Mouse (Mus musculus) hindbrain, embryonic 15.5 days (tissue): ENCODE measurements around the gene Ptprd. TPM values are rescaled to one million over a fixed set of nuclear protein-coding genes. Genes with fewer than 3 reads are reported as not detected.

Source experiments
- ATAC-seq: fragments of 200-750 bp; cut with Nextera tagmentation; 2 replicates; pipeline ENCODE4 v1.8.0; 2017; ENCODE audit warnings: low read depth, moderate number of reproducible peaks, moderate TSS enrichment; ENCODE audit not compliant: low FRiP score
- H3K27ac ChIP-seq: fragments of 300-500 bp; sonication (generic); replicated peaks from 2 replicates; pipeline ENCODE4 v1.5.1; 2015; ENCODE audit warnings: mild to moderate bottlenecking, inconsistent platforms
- H3K27me3 ChIP-seq: fragments of 300-500 bp; sonication (generic); 2 replicates; pipeline ENCODE4 v1.6.1; 2015; ENCODE audit warnings: control low read depth, inconsistent platforms
- H3K36me3 ChIP-seq: fragments of 300-500 bp; sonication (generic); 2 replicates; pipeline ENCODE4 v1.6.1; 2015; ENCODE audit warnings: control low read depth, inconsistent platforms
- H3K4me1 ChIP-seq: fragments of 300-500 bp; sonication (generic); replicated peaks from 2 replicates; pipeline ENCODE4 v1.6.1; 2015; ENCODE audit warnings: control low read depth, inconsistent platforms
- H3K4me2 ChIP-seq: fragments of 300-500 bp; sonication (generic); 2 replicates; pipeline ENCODE4 v1.6.1; 2015; ENCODE audit warnings: moderate library complexity, mild to moderate bottlenecking, inconsistent platforms
- H3K4me3 ChIP-seq: fragments of 300-500 bp; sonication (generic); 2 replicates; pipeline ENCODE4 v1.5.1; 2015; ENCODE audit warnings: mild to moderate bottlenecking, inconsistent platforms
- H3K9ac ChIP-seq: fragments of 300-500 bp; sonication (generic); 2 replicates; pipeline ENCODE4 v1.6.1; 2015; ENCODE audit warnings: inconsistent platforms
- H3K9me3 ChIP-seq: fragments of 300-500 bp; sonication (generic); 2 replicates; pipeline ENCODE4 v1.6.1; 2016; ENCODE audit warnings: control low read depth, inconsistent platforms
- WGBS: fragments of 180-500 bp; shearing (Covaris S2); methylation state at CpG from one replicate; pipeline ENCODE4 v1.1.7; 2015; 5-methylcytosine and 5-hydroxymethylcytosine counted together
- polyA plus RNA-seq: library from polyadenylated mRNA; unstranded; fragments of >200 nt; fragmentation: Nextera tagmentation; extraction: Ambion mirVana; gene quantifications from 2 replicates; pipeline ENCODE4 v1.2.1, GENCODE M21; 2015

Gene Ptprd
- polyA plus RNA-seq, 1 experiment from 2014 or later = 78.2 TPM

DNA sequence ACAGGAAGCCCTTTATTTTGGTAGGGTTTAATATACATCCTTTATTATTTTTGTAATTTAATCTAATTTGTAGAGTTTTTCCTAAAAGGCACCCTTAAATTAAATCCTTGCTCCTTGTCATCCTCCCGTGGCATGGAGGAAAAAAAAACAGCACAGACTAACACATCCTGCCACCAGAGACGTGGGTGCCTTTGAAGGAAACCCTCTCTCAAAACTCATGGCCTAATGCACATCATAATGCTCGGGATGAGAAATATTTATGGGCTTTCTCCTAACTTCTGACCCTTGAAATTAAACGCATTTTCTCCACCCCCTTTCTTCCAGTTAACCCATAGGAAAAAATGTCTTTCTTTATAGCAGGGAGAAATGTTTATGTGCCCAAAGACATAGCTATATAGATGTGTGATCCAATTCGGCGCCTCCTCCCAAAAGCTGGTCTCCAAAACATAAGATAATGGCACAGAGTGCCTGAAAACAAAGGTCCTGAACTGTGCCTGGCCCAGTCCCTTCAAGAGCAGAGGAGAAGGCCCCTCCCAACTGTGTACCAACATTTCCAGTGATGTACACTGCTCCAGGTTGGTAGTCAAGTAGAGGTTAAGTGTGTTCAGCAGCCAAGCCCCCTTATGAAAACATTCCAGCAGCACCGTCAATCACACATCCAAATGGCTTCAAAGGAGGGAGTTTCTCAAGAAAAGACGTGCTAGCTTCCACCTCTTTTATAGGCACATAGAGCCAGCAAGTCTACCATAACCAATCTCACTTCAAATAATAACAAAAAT lies 1860.4 kb downstream of the Ptprd start:
- no peak overlapping the region for H3K27ac ChIP-seq
- H3K9ac ChIP-seq = no peak overlapping the region
- H3K27me3 ChIP-seq = no peaks in the 10 kb centered on the region
- WGBS = 59% methylated on average over 8 of the region's 8 CpGs
- H3K4me2 ChIP-seq = no peak overlapping the region
- peaks cover 6% of the 10 kb centered on the region for H3K4me1 ChIP-seq
- no peak for ATAC-seq
- H3K4me3 ChIP-seq = no peak overlapping the region
- H3K36me3 ChIP-seq = no peaks in the 10 kb centered on the region
- H3K9me3 ChIP-seq = no peaks in the 10 kb centered on the region

DNA sequence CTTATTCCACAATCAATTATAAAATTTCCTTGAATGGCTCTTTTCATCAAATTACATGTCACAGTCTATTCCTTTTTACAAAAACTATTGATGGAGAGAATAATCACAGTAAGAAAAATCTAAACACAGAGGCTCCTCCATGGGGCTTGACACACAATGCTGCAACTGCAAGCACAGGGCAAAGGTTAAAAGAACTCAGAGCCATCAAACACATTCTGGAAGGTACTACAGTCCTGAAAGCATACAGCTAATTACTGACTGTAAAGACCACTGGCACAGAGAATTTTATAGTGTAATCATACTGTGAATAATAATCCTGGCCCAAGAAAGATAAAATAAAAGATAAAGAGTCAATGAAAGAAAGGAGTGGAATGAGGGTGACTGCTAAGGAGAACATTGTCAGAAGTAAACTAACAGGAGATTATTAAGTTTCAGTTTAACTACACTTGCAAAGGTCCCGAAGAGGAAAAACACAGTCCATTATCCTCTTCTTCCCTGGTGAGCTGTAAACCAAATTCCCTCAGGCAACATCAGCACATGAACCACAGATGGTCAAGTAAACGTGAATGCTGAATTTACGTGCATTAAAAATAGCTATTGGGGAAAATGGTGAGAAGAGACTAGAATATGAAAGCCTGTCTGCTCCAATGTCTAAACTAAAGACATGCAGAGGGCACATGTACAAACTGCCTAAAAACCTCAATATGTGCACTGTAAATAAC lies 1861.4 kb downstream of the Ptprd start:
- no peak overlapping the region for H3K4me2 ChIP-seq
- no peaks in the 10 kb centered on the region for H3K36me3 ChIP-seq
- H3K27me3 ChIP-seq = no peaks in the 10 kb centered on the region
- ATAC-seq = no peak
- WGBS = 30% methylated on average over 3 of the region's 3 CpGs
- no peaks in the 10 kb centered on the region for H3K9me3 ChIP-seq
- H3K4me1 ChIP-seq = peaks cover 6% of the 10 kb centered on the region
- no peak overlapping the region for H3K9ac ChIP-seq
- no peak overlapping the region for H3K4me3 ChIP-seq
- H3K27ac ChIP-seq = no peak overlapping the region

DNA sequence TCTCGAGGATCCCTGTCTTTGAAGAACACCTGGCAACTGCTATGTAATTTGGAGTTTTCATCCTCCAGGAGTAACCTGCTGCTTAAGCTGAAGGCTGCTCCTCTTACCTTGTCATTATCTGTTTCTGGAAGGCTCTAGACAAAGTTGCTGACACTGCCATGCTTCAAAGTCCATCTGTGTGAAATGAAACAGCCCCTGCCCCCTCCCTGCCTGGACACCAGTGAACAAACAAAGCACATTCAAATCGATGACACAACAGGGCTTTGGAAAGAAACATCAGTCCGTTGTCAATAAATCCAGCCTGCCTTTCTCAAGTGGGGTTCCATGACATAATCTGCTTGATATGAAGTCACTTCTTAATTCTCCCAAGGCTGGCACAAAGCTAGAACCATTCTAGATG lies 1867.7 kb downstream of the Ptprd start:
- no peak for ATAC-seq
- no peaks in the 10 kb centered on the region for H3K27me3 ChIP-seq
- H3K4me3 ChIP-seq = no peak overlapping the region
- H3K4me2 ChIP-seq = no peak overlapping the region
- 66% methylated on average over 3 of the region's 3 CpGs for WGBS
- H3K27ac ChIP-seq = no peak overlapping the region
- no peaks in the 10 kb centered on the region for H3K9me3 ChIP-seq
- H3K36me3 ChIP-seq = no peaks in the 10 kb centered on the region
- H3K4me1 ChIP-seq = no peaks in the 10 kb centered on the region
- H3K9ac ChIP-seq = no peak overlapping the region

DNA sequence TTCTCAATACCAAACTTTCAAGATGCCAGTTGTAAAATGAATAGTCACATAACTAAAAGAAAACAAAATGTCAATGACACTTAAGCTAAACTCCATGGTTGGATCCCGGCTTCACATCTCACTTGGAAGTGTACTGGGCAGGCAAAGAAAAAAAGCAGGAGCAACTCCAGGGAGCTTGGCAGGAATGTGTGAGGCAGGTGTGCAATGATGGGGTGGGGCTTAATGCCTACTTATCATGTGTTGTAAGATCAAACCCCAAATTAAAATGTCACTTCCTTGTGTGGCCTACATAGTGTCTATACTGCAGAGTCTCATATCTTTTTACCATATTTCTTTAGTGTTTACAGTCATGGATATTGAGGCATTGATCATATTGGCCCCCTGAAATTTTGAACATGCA lies 1873.8 kb downstream of the Ptprd start:
- H3K4me3 ChIP-seq = no peak overlapping the region
- H3K9ac ChIP-seq = no peak overlapping the region
- no peaks in the 10 kb centered on the region for H3K9me3 ChIP-seq
- H3K36me3 ChIP-seq = no peaks in the 10 kb centered on the region
- 80% methylated on average over 1 of the region's 1 CpGs for whole genome bisulfite sequencing
- H3K27me3 ChIP-seq = no peaks in the 10 kb centered on the region
- ATAC-seq = no peak
- H3K27ac ChIP-seq = no peak overlapping the region
- no peak overlapping the region for H3K4me2 ChIP-seq
- H3K4me1 ChIP-seq = no peaks in the 10 kb centered on the region

DNA sequence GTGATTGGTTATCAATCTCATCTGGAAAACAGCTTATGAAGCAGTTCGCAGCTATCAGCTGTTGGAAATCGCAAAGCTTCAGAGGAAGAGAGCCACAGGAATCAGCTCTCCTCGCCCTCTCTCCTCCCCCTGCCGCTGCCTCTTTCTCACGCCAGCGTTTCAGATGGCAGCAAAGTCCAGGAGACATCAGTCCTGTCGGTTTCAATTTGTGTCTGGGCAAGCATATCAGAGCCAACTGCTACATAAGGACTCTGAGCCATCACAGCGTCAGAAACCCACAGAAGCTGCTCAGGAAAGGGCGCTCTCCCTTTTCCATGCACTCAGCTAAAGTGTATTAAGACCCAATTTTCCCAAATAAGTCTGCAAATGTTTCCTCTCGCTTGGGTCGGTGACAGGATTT lies 1884.4 kb downstream of the Ptprd start:
- Histone ChIP-seq H3K4me2 (peak overlapping the region; percentile 31), H3K9me3 (no peaks in the 10 kb centered on the region), H3K4me1 (peaks cover 34% of the 10 kb centered on the region), H3K9ac (no peak overlapping the region), H3K27me3 (no peaks in the 10 kb centered on the region), H3K4me3 (no peak overlapping the region), H3K36me3 (no peaks in the 10 kb centered on the region), H3K27ac (peak overlapping the region; percentile 53)
- WGBS = 12% methylated on average over 11 of the region's 11 CpGs
- peak; percentile 62 for ATAC-seq

DNA sequence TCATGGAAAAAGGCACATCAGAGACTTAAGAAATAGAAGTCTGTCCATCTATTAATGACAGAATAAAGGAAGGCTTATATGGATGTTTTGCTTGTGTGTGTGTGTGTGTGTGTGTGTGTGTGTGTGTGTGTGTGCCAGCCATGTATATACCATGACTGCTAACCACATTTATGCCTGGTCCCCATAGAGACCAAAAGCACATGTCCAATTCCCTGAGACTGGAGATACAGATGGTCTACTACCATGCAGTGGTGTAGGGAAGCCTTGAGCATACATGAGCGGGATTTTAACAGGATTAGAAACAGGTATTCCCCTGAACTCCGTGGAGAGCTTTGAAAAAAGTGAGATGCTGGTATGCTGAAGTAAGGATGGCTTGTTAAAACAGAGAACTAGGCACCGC lies 1886.1 kb downstream of the Ptprd start:
- H3K4me3 ChIP-seq = no peak overlapping the region
- H3K9ac ChIP-seq = no peak overlapping the region
- 86% methylated on average over 3 of the region's 3 CpGs for WGBS
- H3K36me3 ChIP-seq = no peaks in the 10 kb centered on the region
- H3K27ac ChIP-seq = no peak overlapping the region; the same call in 1 of the 2 replicates
- no peaks in the 10 kb centered on the region for H3K9me3 ChIP-seq
- no peak overlapping the region for H3K4me2 ChIP-seq
- ATAC-seq = no peak
- no peaks in the 10 kb centered on the region for H3K27me3 ChIP-seq
- peaks cover 34% of the 10 kb centered on the region for H3K4me1 ChIP-seq

DNA sequence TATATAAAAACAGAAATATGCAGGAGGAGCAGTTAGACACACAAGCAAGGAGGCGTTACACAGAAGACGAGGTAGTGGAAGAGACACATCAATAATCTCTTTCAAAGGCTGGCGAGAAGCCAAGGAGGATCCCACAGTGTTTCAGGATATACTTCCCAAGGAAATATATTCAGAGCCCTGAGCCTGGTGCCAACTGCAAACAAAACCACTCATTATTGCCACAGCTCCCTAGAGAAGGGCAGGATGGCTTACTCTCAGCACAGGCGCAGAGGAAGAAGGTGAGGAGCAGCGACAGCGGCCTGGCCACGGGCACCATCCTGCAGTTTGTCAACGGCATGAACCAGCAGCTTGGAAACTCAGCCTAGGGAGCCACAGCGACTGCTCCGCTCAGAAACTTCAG lies 1886.8 kb downstream of the Ptprd start:
- Histone ChIP-seq H3K36me3 (no peaks in the 10 kb centered on the region), H3K9me3 (no peaks in the 10 kb centered on the region), H3K4me1 (peaks cover 34% of the 10 kb centered on the region), H3K4me3 (no peak overlapping the region), H3K27me3 (no peaks in the 10 kb centered on the region), H3K27ac (peak overlapping the region; percentile 51; the same call in 1 of the 2 replicates), H3K4me2 (no peak overlapping the region), H3K9ac (no peak overlapping the region)
- ATAC-seq = peak; percentile 64
- WGBS = 27% methylated on average over 10 of the region's 10 CpGs

DNA sequence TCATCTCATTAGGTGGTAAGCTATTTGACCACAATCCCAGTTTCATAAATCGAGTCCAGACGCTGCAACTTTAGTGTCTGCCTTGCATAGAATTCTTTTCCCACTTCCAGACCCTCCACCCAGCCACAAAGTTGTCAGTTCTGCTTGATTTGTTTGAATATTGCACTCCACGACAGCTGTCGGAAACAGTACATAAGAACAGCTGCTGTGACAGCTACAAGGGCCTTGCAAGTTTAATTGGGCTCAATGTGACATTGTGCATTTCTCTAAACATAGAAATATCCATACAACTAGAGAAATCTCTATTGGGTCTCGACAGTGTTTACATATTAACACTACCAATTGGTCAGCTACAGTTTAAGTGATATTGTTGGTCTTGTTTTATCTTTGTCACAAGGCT lies 1887.3 kb downstream of the Ptprd start:
- ATAC-seq = peak; percentile 37; the same call in 1 of the 2 replicates
- no peaks in the 10 kb centered on the region for H3K36me3 ChIP-seq
- no peaks in the 10 kb centered on the region for H3K27me3 ChIP-seq
- WGBS = 43% methylated on average over 5 of the region's 5 CpGs
- no peak overlapping the region for H3K9ac ChIP-seq
- H3K4me2 ChIP-seq = no peak overlapping the region
- no peaks in the 10 kb centered on the region for H3K9me3 ChIP-seq
- H3K4me1 ChIP-seq = peaks cover 34% of the 10 kb centered on the region
- no peak overlapping the region for H3K4me3 ChIP-seq
- peak overlapping the region; percentile 51 for H3K27ac ChIP-seq

DNA sequence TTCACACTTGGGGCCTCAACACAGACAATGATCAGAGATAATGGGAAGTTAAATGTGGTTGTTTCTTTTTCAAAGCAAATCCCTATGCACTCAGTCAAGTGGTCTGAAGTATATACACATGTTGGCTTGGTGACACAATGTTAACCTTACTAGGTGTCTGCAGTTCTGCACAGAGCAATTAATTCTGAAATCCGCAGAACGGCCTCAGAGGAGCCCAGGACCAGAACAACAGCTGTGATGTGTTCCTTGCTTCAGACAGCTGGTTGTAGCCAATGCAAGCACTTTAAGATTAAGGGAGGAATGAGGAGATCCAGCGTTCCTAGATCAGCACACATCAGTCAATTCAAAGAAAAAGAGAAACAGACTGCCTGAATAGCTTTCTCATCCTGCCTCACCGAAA lies 1891.9 kb downstream of the Ptprd start:
- Histone ChIP-seq H3K27ac (no peak overlapping the region), H3K4me2 (no peak overlapping the region), H3K9ac (no peak overlapping the region), H3K4me1 (peaks cover 9% of the 10 kb centered on the region), H3K9me3 (no peaks in the 10 kb centered on the region), H3K36me3 (no peaks in the 10 kb centered on the region), H3K4me3 (no peak overlapping the region), H3K27me3 (no peaks in the 10 kb centered on the region)
- no peak for ATAC-seq
- 70% methylated on average over 4 of the region's 4 CpGs for WGBS

DNA sequence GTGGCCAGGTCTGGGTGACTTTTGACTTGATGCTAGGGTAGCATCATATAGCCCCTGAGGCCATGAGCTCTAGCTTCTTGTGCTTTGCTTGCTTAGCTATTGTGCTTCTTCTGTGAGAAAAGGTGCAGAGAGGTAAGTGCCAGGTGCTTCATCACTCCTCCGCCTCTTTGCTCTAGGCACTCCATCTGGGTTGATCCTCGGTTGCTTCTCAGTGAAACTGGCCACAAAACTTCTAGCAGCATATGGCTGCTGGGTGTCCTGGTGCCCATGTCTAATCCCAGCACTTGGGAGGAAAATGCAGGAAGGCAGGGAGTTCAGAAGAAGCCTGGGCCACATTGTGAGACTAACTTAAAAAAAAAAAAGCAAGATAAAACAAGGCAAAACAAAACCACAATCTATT lies 1895.8 kb downstream of the Ptprd start:
- peaks cover 18% of the 10 kb centered on the region for H3K4me1 ChIP-seq
- no peak overlapping the region for H3K27ac ChIP-seq
- H3K4me2 ChIP-seq = no peak overlapping the region
- 93% methylated on average over 2 of the region's 2 CpGs for WGBS
- H3K27me3 ChIP-seq = no peaks in the 10 kb centered on the region
- ATAC-seq = no peak
- H3K4me3 ChIP-seq = no peak overlapping the region
- no peaks in the 10 kb centered on the region for H3K36me3 ChIP-seq
- no peaks in the 10 kb centered on the region for H3K9me3 ChIP-seq
- H3K9ac ChIP-seq = no peak overlapping the region

DNA sequence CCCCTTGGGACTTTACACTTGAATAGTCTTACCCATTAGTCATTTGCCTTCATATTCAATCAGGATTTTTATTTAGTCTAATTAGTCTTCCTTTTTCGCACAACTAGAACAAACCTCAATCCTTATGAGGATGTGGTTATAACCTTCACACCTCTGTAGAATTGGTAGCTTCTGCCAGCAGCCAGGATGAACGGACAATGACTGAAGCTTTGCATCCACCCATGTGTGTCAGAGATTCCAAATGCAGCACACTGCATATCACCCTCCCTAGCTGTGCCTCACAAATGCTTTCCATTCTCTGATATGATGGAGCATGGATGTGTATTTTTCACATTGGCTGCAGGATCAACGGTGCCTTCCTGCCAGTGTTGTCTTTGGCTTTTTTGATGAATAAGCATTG lies 1898.0 kb downstream of the Ptprd start:
- H3K27ac ChIP-seq = peak overlapping the region; percentile 16; the same call in 1 of the 2 replicates
- H3K9ac ChIP-seq = no peak overlapping the region
- no peak overlapping the region for H3K4me3 ChIP-seq
- peaks cover 18% of the 10 kb centered on the region for H3K4me1 ChIP-seq
- ATAC-seq = peak; percentile 57; the same call in 1 of the 2 replicates
- H3K4me2 ChIP-seq = no peak overlapping the region
- WGBS = 45% methylated on average over 3 of the region's 3 CpGs
- H3K27me3 ChIP-seq = no peaks in the 10 kb centered on the region
- no peaks in the 10 kb centered on the region for H3K36me3 ChIP-seq
- no peaks in the 10 kb centered on the region for H3K9me3 ChIP-seq

DNA sequence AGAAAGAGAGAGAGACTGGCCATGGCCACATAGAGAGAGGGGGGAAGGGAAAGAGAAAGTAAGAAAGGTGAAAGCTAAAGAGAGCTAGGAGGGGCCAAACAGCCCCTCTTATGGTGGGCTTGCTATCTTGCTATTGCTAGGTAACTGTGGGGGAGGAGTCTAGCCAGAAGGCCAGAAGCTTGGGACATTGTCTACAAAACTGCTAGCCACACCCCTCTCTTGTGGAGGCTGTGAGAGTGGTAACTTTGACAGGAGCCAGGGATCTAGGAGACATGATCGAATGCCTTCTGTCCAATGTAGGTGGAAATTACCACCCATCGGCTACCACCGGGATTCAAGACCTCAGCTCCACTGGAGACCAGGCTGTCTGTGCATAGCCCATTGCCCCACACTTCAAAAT lies 1899.2 kb downstream of the Ptprd start:
- Histone ChIP-seq H3K4me3 (no peak overlapping the region), H3K9ac (no peak overlapping the region), H3K4me2 (no peak overlapping the region), H3K27ac (no peak overlapping the region), H3K9me3 (no peaks in the 10 kb centered on the region), H3K4me1 (peaks cover 18% of the 10 kb centered on the region), H3K36me3 (no peaks in the 10 kb centered on the region), H3K27me3 (no peaks in the 10 kb centered on the region)
- 90% methylated on average over 3 of the region's 3 CpGs for WGBS
- no peak for ATAC-seq
